Mouse (Mus musculus) lung, adult 2 months (tissue): Measurements from ENCODE around the gene Olfr287.

Source experiments
- CTCF ChIP-seq: fragments of 200-500 bp; IDR thresholded peaks from 2 replicates; pipeline ENCODE4 v1.5.1; 2011; ENCODE audit warnings: mild to moderate bottlenecking, low read length, control low read depth; ENCODE audit not compliant: insufficient read depth
- POLR2A ChIP-seq: fragments of 200-500 bp; IDR thresholded peaks from 2 replicates; pipeline ENCODE4 v1.6.1; 2011; ENCODE audit warnings: low read depth, mild to moderate bottlenecking, control low read depth, low read length, borderline replicate concordance; ENCODE audit errors: extremely low read depth

DNA sequence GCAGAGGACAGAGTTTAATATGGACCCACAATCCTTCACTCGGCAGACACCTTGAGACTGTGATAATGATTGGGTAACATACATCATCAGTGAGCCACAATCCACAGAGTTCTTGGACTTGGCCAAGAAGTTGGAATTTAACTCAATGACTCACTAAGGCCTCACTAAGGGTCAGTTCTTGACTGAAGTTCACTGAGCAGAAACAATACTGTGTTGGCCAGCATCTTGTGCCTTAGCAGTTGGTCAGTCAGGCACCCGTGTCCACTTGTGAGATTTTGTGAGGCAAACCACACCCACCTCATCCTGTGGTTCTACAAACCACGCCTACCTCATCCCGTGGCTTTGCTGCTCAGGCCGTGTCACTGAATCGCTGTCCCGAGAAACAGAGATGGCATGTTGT, 11.2 kb downstream of the Olfr287 start:
- TF ChIP-seq CTCF (no peak), POLR2A (no peak)
